Mouse (Mus musculus): ENCODE data around the gene Serpina1f. TPM values are rescaled to one million over a fixed set of nuclear protein-coding genes. Genes with fewer than 3 reads are reported as not detected.
"Not testable (repeated sequence)": the region's sequence is repeated elsewhere in the genome, so short reads cannot be mapped to it uniquely, and the experiment has no call there.

Serpina1f gene
- total RNA-seq, 2 experiments from 2014 or later = not detected

- no peak for DNase-seq (ENCODE audit: low spot score in 2 of 2)
Observed at GRCm38 (mm10) chr12:103665286-103665685, 30.0 kb downstream of the Serpina1f start.

GRCm38 (mm10) chr12:103662053-103662452, 33.3 kb downstream of the Serpina1f start:
- DNase-seq (ENCODE audit: low spot score in 2 of 2) = not testable (repeated sequence)

GRCm38 (mm10) chr12:103660076-103660475, 35.3 kb downstream of the Serpina1f start:
- no peak for DNase-seq (ENCODE audit: low spot score in 2 of 2)

- no peak for DNase-seq (ENCODE audit: low spot score in 2 of 2)
Observed at GRCm38 (mm10) chr12:103659171-103659570, 36.2 kb downstream of the Serpina1f start.

- no peak for DNase-seq (ENCODE audit: low spot score in 2 of 2)
Observed at GRCm38 (mm10) chr12:103657991-103658390, 37.3 kb downstream of the Serpina1f start.

DNA sequence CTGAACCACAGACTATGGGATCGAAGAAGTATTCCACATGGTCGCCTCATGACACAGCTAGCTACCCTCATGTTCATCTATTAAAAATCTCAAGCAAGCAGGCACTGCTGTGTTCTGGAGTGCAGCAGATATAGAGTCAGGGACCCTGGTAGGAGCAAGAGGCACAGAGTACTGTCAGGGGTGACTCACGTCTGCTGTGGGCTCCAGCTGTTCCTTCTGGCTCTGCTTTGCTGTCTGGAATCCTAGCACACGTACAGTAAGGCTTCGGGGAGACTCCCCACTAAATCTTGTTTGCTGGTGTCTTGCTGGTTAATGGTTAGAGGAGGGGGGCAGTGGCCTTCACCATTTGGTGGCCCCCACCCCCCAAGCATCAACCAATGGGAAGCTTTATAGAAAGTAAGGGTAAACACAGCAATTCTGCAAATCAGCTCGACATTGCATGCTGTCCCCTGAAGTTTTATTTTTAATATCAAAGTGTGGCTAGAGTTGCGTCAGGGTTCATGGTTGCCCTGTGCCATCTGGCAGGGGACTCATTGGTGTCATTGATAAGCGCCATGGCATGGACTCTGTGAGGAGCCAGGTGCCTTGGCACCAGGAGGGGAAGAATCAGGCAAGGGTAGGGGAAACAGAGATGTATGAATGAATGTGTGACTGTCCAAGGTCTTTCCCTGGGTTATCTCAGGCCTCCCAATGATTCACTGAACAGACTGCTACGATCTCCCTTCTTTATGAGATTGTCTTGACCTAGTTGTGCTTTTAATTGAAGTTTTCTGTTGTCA, 38.3 kb downstream of the Serpina1f start, which contains the start of gene Serpina6:
TSS of gene Serpina6 (minus strand) at position 365 of the 779 bp plus-strand sequence.
- DNase-seq (ENCODE audit: low spot score in 2 of 2) = no peak

DNA sequence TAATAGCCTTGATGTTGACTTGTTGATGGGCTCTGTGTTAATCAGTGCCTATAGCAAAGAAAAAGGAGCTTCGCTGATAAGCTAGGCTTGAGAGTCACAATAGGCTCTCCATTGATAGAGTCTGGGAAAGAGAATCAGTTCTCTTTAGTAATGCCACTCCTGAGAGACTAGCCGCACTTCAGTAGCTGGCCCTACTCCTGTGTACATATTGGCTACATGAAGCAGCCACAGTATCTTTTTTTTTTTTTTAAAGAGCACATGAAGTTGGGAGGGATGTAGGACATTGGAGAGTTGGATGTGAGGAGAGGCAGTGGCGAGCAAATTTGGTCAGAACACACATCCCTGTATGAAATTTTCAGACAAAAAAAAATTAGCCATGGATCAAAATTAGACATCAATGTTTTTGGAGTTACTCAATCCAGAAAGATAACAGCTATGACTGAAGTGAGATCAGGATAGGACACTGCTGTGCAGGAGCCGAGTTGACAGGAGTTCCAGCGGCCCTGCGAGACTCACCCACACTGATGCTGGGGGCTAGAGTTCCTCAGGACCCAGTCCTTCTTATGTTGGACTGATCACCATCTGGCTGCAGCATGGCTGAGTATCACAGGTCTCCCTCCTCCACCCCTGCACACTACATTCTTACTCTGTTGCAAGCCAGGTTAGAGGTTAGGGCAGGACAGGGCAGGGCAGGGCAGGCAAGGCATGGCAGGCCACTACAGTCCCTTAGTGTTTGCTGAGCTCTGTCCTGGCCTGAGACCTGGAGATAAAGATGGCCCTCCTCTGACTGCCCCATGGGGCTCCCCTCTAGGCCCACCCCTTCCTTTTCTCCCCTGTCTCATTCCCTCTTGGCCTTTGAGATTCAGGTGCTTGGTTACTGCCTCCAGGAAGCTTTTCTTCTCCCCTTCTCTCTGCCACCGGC, 39.9 kb downstream of the Serpina1f start:
- DNase-seq (ENCODE audit: low spot score in 2 of 2) = no peak

- DNase-seq (ENCODE audit: low spot score in 2 of 2) = no peak
Observed at GRCm38 (mm10) chr12:103653836-103654235, 41.5 kb downstream of the Serpina1f start.

DNA sequence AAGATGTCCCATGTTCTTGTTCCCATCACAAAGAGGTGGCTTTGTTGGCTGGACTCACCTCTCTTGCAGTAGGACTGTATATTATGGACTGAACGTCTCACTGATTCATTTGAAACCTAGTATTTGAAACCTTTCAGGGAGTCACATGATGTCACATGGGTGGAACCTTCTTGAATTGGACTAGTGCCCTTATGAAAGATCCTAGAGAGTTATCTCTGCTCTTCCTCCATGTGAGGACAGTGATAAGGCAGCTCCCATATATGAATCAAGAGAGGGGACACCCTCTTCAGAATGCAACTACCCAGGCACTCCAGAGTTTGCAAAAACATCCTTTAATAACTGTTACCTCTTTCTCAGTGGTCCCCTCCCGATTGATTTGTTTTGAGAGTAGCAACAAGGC, 49.0 kb downstream of the Serpina1f start:
- no peak for DNase-seq (ENCODE audit: low spot score in 2 of 2)

DNA sequence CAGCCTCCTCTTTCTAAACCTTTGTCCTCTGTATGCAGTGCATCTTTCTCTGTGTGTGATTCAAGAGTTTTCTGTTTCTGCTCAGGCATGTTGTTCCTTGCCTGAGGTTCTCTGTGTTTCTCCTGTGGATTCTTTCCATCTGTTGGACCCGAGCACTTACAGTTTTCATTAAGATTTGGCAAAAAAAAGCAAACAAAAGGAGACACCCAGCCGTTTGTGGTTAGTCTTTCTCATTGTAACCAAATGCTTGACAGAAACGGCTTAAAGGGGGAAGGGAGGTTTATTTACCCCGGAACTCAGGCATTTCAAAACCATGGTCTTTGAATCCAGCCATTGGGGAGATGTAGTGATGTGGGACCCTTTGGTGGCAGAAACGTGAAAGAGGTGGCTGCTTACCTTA, 50.7 kb downstream of the Serpina1f start:
- no peak for DNase-seq (ENCODE audit: low spot score in 2 of 2)

- DNase-seq (ENCODE audit: low spot score in 2 of 2) = no peak
Observed at GRCm38 (mm10) chr12:103643818-103644217, 51.5 kb downstream of the Serpina1f start.

- peak; percentile 72 to 93 for DNase-seq (ENCODE audit: low spot score in 2 of 2)
Observed at GRCm38 (mm10) chr12:103643336-103643735, 52.0 kb downstream of the Serpina1f start.

Other genes starting within 250 kb of the Serpina1f start
- not detected for gene Ifi27l2b, start 238.3 kb downstream of the Serpina1f start, total RNA-seq (2021)
- gene Ppp4r4, start 163.2 kb downstream of the Serpina1f start, total RNA-seq (2021) = 10 to 100 TPM; 44.6 to 50.3 TPM
- not detected for gene Serpina10, start 64.1 kb downstream of the Serpina1f start, total RNA-seq (2021)
- gene Serpina6, start 38.3 kb downstream of the Serpina1f start, total RNA-seq (2021) = not detected
- gene Serpina16, start 19.4 kb downstream of the Serpina1f start, total RNA-seq (2021) = not detected
- gene Serpina1d, start 78.1 kb upstream of the Serpina1f start, total RNA-seq (2021) = not detected
- not detected for gene Serpina1b, start 134.8 kb upstream of the Serpina1f start, total RNA-seq (2021)
- not detected for gene Serpina1a, start 168.0 kb upstream of the Serpina1f start, total RNA-seq (2021)
- gene Serpina1c, start 209.4 kb upstream of the Serpina1f start, total RNA-seq (2021) = not detected